Mouse (Mus musculus): ENCODE measurements around the gene Dach1. TPM values are rescaled to one million over a fixed set of nuclear protein-coding genes. Genes with fewer than 3 reads are reported as not detected.
A peak's percentile ranks its signal among the peaks of the same experiment; 100 is the strongest.

The Dach1 gene
- polyA plus RNA-seq, 1 experiment = 0.52 TPM

DNA sequence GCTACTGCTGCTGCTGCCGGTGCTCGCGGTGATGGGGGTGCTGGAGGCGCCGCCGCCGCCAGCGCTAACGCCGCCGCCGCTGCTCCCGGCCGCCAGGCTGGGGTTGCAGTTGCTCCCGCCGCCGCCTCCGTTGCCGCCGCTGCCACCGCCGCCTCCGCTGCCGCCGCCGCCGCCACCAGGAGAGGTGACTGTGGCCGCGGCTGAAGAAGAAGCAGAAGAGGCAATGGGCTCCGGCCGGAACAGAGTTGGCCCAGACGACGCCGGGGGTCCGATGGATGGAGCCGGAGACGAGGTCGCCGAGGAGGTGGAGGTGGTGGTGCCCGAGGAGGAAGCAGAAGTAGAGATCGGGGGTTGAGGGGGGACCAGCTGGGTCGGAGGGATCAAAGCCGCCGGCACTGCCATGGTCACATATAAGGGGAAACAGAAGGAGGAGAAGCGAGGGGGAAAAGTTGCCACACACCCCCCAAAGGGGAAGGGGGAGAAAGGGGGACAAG is 610 bp downstream of the Dach1 start:
- Histone ChIP-seq H3K9ac (ENCODE audit: low read depth, poor library complexity, severe bottlenecking) (peak overlapping the region; percentile 74; the same call in 1 of the 2 replicates), H3K9me3 (replicated peaks; ENCODE audit: control insufficient read depth, insufficient read depth, low read length, poor library complexity, severe bottlenecking) (no peaks in the 10 kb centered on the region), H3K4me3 (ENCODE audit: low read depth, low read length) (peak overlapping the region; percentile 80), H3K4me1 (ENCODE audit: control insufficient read depth, insufficient read depth, low read length) (no peaks in the 10 kb centered on the region), H3K27me3 (ENCODE audit: control insufficient read depth, insufficient read depth, low read length, poor library complexity, severe bottlenecking) (peaks cover 13% of the 10 kb centered on the region), H3K27ac (ENCODE audit: insufficient read depth, low read length) (no peak overlapping the region), H3K36me3 (ENCODE audit: control insufficient read depth, insufficient read depth, low read length, poor library complexity, severe bottlenecking) (no peaks in the 10 kb centered on the region)
- TF ChIP-seq EP300 (IDR thresholded peaks at IDR 0.05; ENCODE audit: insufficient read depth, low read depth, low read length) = no peak
- TF ChIP-seq POLR2A (IDR thresholded peaks at IDR 0.05; ENCODE audit: insufficient read depth, low read length) = no peak
- no peak for TF ChIP-seq CTCF (IDR thresholded peaks at IDR 0.05; ENCODE audit: low read depth, low read length)

DNA sequence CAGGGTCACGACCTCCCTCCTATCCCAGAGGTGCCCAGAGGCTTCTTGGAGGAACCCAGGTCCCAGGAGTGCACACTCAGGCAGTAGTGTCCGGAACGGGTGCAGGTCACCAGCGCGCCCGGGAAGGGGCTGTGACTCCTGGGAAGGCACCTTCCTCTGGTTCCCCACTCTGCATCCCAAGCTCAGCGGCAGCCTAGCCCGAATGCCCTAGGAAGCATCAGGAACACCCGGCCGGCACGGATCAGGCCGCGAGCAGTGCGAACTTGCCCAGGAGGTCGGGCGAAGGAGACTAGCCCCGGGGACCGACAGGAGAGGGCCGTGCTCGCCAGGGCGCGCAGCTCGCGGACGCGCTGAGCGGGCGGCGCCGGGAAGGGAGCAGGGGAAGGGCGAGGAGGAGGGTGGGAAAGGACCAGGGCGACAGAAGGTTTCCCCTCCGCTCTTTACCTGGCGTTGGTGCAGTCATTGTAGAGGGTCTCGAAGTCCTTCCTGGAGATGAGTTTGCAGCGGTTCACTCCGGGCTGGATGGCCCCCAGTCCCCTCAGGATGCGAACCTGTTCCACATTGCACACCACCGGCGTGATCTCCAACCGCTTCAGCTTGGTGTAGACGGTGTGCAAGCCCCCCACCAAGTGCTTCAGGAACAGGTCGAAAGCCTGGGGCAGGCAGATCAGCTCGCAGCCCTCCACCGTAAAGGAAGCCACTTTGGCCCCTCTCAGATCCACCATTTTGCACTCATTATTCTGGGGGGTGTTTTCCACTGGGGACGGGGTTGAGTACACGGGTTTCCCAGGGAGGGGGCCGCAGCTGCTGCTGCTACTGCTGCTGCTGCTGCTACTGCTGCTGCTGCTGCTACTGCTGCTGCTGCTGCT is 1.3 kb downstream of the Dach1 start:
- peaks cover 13% of the 10 kb centered on the region for H3K27me3 ChIP-seq (ENCODE audit: control insufficient read depth, insufficient read depth, low read length, poor library complexity, severe bottlenecking)
- TF ChIP-seq EP300 (IDR thresholded peaks at IDR 0.05; ENCODE audit: insufficient read depth, low read depth, low read length) (no peak), CTCF (IDR thresholded peaks at IDR 0.05; ENCODE audit: low read depth, low read length) (no peak)
- H3K4me1 ChIP-seq (ENCODE audit: control insufficient read depth, insufficient read depth, low read length) = no peaks in the 10 kb centered on the region
- peak overlapping the region; percentile 80 for H3K4me3 ChIP-seq (ENCODE audit: low read depth, low read length)
- no peak overlapping the region for H3K27ac ChIP-seq (ENCODE audit: insufficient read depth, low read length)
- peak overlapping the region; percentile 74 for H3K9ac ChIP-seq (ENCODE audit: low read depth, poor library complexity, severe bottlenecking)
- no peaks in the 10 kb centered on the region for H3K9me3 ChIP-seq (replicated peaks; ENCODE audit: control insufficient read depth, insufficient read depth, low read length, poor library complexity, severe bottlenecking)
- no peaks in the 10 kb centered on the region for H3K36me3 ChIP-seq (ENCODE audit: control insufficient read depth, insufficient read depth, low read length, poor library complexity, severe bottlenecking)

DNA sequence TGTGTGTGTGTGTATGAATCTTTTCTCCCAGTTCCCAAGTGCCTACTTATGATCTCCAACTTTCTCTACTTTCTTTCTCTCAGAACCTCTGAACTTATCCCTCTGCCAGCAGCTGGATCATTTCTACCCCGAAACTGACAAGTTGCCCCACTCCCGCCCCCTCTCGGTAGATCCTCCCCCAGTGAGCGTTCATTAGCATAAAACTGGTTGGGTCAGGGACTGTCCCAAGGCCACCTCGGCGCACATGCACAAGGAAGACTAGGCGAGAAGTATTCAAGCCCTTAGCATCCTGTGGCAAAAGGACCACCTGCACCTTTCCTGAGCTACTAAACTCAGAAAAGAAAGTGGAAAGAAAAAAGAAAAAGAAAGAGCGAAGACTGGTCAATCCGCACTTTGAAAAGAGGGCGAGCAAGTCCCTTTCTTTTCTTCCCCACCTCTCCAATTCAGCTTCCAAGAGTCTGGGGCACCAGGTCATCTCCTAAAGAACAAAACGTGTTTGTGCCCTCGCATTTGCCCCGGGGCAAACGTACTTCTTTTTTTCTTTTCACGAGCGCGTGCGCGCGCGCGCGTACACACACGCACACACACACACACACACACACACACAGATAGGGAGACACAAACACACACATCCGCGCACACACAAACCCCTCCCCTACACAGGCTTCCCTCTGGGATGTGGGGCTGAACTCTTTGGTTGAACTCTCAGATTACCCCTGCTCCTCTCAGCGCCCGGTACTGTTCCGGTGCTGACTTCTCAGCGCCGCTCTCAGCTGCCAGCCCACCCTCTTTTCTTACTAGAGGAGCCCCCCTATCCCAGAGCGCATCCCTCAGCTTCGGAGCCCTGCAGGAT is 2.2 kb downstream of the Dach1 start:
- peak overlapping the region; percentile 80 for H3K4me3 ChIP-seq (ENCODE audit: low read depth, low read length)
- no peaks in the 10 kb centered on the region for H3K4me1 ChIP-seq (ENCODE audit: control insufficient read depth, insufficient read depth, low read length)
- H3K27me3 ChIP-seq (ENCODE audit: control insufficient read depth, insufficient read depth, low read length, poor library complexity, severe bottlenecking) = peaks cover 13% of the 10 kb centered on the region
- peak overlapping the region; percentile 40; the same call in 1 of the 2 replicates for H3K9ac ChIP-seq (ENCODE audit: low read depth, poor library complexity, severe bottlenecking)
- TF ChIP-seq EP300 (IDR thresholded peaks at IDR 0.05; ENCODE audit: insufficient read depth, low read depth, low read length) (no peak), POLR2A (IDR thresholded peaks at IDR 0.05; ENCODE audit: insufficient read depth, low read length) (no peak), CTCF (IDR thresholded peaks at IDR 0.05; ENCODE audit: low read depth, low read length) (no peak)
- H3K9me3 ChIP-seq (replicated peaks; ENCODE audit: control insufficient read depth, insufficient read depth, low read length, poor library complexity, severe bottlenecking) = no peaks in the 10 kb centered on the region
- no peak overlapping the region for H3K27ac ChIP-seq (ENCODE audit: insufficient read depth, low read length)
- no peaks in the 10 kb centered on the region for H3K36me3 ChIP-seq (ENCODE audit: control insufficient read depth, insufficient read depth, low read length, poor library complexity, severe bottlenecking)

DNA sequence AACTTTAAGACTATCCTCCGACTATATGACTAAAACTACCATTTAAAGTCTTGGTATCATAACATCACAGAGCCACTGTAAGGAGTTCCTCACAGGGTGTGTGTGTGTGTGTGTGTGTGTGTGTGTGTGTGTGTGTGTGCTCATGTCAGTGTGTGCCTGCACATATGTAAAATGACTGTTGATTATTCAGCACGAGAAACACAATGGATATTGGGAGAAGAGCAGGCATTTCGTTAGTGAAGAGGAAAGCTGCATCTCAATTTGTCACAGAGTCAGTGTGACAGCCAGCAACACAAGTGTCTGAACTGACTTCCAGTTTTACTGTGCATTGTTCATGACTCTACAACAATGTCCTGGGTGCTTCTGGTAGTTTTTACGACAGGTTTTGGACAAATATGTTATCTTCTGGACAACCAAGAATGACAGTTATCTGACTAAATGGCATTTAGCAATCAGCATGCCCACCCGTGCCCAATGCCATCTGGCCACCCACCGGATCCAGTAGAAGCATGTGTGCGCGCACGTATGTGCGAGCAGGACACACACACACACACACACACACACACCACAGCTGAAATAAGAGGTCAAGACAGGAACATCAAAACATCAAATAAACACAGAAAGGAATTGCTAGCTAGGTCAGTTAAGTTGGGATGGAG is 3.1 kb downstream of the Dach1 start:
- Histone ChIP-seq H3K4me3 (ENCODE audit: low read depth, low read length) (no peak overlapping the region), H3K4me1 (ENCODE audit: control insufficient read depth, insufficient read depth, low read length) (no peaks in the 10 kb centered on the region), H3K9me3 (replicated peaks; ENCODE audit: control insufficient read depth, insufficient read depth, low read length, poor library complexity, severe bottlenecking) (no peaks in the 10 kb centered on the region), H3K27ac (ENCODE audit: insufficient read depth, low read length) (no peak overlapping the region), H3K9ac (ENCODE audit: low read depth, poor library complexity, severe bottlenecking) (no peak overlapping the region), H3K27me3 (ENCODE audit: control insufficient read depth, insufficient read depth, low read length, poor library complexity, severe bottlenecking) (peaks cover 13% of the 10 kb centered on the region), H3K36me3 (ENCODE audit: control insufficient read depth, insufficient read depth, low read length, poor library complexity, severe bottlenecking) (no peaks in the 10 kb centered on the region)
- TF ChIP-seq EP300 (IDR thresholded peaks at IDR 0.05; ENCODE audit: insufficient read depth, low read depth, low read length) (no peak), CTCF (IDR thresholded peaks at IDR 0.05; ENCODE audit: low read depth, low read length) (no peak), POLR2A (IDR thresholded peaks at IDR 0.05; ENCODE audit: insufficient read depth, low read length) (no peak)

DNA sequence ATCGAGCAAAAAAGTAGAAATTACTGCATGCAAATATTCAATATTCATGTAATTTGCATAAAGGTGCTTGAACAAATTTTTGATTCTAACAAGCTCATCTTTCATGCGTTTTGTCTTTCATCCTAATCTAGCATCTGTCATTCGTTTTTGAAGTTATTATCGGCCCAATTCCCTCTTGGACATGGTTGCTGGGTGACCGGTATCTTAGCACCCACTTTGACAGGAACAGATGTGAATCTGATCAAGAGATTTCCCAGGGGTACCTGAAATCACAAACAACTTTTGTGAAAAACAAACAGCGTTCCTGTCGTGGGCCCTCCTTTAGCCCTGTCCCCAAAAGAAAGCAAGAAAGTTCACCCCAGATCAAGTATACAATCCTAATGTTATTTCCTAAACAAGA is 12.8 kb downstream of the Dach1 start:
- Histone ChIP-seq H3K27me3 (ENCODE audit: control insufficient read depth, insufficient read depth, low read length, poor library complexity, severe bottlenecking) (no peaks in the 10 kb centered on the region), H3K4me3 (ENCODE audit: low read depth, low read length) (no peak overlapping the region), H3K9me3 (replicated peaks; ENCODE audit: control insufficient read depth, insufficient read depth, low read length, poor library complexity, severe bottlenecking) (no peaks in the 10 kb centered on the region), H3K36me3 (ENCODE audit: control insufficient read depth, insufficient read depth, low read length, poor library complexity, severe bottlenecking) (no peaks in the 10 kb centered on the region), H3K4me1 (ENCODE audit: control insufficient read depth, insufficient read depth, low read length) (no peaks in the 10 kb centered on the region), H3K9ac (ENCODE audit: low read depth, poor library complexity, severe bottlenecking) (no peak overlapping the region), H3K27ac (ENCODE audit: insufficient read depth, low read length) (no peak overlapping the region)
- no peak for TF ChIP-seq CTCF (IDR thresholded peaks at IDR 0.05; ENCODE audit: low read depth, low read length)
- TF ChIP-seq POLR2A (IDR thresholded peaks at IDR 0.05; ENCODE audit: insufficient read depth, low read length) = no peak
- TF ChIP-seq EP300 (IDR thresholded peaks at IDR 0.05; ENCODE audit: insufficient read depth, low read depth, low read length) = no peak

Data from ES-Bruce4 (cell line).